Mouse (Mus musculus) cerebellum, postnatal 25 days (tissue): ENCODE measurements around the gene Gatad1.
"Not testable (repeated sequence)": the region's sequence is repeated elsewhere in the genome, so short reads cannot be mapped to it uniquely, and the experiment has no call there.

ENCODE experiments used
- DNase-seq, 2 experiments: peaks; one replicate each; pipeline ENCODE4 v3.0.0; 2021; ENCODE audit warnings: mixed read lengths in 2 of 2

Gene Gatad1

DNA sequence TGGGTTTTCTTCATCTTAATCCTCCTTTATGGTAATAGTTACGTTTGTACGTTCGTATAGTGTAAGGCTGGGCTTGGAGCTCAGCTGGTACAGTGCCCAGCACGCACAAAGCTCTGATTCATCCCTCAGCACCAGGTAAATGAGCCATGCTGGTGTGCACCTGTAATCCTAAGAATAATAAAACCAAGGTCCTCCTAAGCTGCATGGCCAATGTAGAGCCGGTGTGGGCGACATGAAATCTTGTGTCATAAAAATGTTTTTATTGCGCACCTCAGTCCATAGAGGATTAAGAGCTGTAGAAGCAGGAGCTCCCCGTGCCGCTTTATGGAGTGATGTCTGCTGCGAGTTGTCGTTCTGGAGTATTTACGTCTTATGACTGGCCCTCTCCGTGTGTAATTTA lies 23.7 kb downstream of the Gatad1 start:
- no peak for DNase-seq

GRCm38 (mm10) chr5:3632285-3632684 lies 24.7 kb downstream of the Gatad1 start:
- DNase-seq: no peak

GRCm38 (mm10) chr5:3631512-3632271 lies 25.3 kb downstream of the Gatad1 start:
- DNase-seq: no peak

GRCm38 (mm10) chr5:3630055-3630454 lies 26.9 kb downstream of the Gatad1 start:
- no peak for DNase-seq

DNA sequence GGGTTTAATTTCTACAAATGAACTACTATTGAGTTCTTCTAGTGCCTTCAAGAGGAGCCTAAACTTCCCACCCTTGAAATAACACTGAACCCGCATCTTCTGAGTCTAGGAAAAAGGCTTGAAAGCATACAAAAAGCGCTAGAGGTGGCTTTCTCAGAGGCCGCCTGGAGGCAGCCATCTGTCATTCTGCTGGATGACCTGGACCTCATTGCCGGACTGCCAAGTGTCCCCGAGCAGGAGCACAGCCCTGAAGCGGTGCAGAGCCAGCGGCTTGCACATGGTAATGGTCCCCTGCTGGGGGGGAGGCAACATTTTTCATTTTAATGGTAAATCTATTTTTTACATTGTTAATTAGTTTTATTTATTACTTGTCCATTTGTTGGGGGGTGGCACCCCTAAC lies 36.5 kb downstream of the Gatad1 start:
- DNase-seq: peak; percentile 79 to 83

- not testable (repeated sequence) for DNase-seq
These were observed 45.1 kb downstream of the Gatad1 start for GRCm38 (mm10) chr5:3611835-3612234.

DNA sequence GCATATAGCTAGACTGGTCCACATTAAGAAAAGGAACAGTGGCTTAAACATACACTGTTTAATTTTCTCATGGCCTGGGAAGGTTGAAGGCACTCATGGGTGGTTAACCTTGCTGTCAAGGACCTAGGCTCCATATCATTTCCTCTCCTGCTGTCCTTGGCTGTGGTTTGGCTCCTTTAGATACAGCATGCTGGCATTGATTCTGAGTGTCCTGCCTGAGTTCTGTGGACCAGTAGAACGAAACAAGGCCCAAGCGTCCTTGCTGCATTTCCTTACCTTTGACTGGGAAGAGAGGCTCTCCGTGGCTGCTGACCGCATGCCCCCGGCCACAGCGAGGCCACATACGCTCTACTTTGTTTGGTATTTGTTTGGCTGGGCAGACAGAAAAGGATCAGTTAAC lies 47.7 kb downstream of the Gatad1 start:
- no peak for DNase-seq

- DNase-seq: no peak
These were observed 49.9 kb downstream of the Gatad1 start for GRCm38 (mm10) chr5:3607114-3607513.

GRCm38 (mm10) chr5:3600790-3601189 lies 56.2 kb downstream of the Gatad1 start:
- no peak for DNase-seq

DNA sequence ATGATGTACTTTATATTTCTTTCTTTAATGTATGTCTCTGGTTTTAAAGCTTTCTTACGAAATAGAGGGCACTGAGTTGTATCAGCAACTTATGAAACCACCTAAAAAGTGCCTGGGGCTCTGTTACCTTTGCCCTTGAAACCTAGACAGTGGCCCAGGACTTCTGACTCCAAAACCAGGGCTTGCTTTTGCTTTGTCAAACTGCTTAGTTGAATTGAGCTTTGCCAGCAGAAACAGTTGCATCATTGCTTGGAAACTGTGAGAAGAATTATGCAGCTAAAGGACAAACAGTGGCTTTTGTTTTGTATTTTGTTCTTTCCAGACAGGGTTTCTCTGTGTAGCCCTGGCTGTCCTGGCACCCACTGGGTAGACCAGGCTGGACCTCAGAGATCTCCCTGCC lies 56.7 kb downstream of the Gatad1 start:
- no peak for DNase-seq

DNA sequence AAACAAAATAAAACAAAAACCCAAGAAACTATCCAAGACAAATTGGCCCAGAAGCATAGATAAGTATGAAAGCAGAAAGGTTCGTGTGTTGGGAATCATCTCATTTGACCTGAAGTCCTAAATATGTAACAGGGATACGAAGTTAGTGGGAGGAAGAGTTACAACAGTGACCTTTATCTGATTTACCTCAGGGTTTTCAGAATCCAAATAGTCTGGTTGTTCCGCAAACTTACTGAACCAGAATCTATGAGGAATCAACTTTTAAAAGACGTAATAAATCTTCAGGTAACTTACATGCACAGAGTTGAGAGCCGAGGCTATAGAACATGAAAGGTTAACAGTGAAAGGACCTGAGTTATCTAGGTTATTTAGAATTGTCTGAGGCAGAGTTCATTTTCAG lies 58.2 kb downstream of the Gatad1 start:
- no peak for DNase-seq

- no peak for DNase-seq
These were observed 59.8 kb downstream of the Gatad1 start for GRCm38 (mm10) chr5:3597171-3597570.

DNA sequence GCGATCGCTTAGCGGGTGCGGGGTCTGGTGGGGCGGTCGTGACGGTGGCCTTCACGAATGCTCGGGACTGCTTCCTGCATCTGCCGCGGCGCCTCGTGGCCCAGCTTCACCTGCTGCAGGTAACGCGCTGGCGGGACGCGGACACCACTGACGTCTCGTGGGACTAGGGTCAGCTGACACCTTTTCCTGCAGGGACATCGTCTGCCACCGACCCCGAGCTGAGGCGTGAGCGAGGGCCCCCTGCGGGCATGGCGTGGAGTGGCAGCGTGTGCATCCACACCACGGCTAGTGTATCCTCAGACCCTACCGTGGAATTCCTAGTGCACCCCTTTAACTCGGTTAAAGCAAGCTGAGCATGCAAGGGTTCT lies 60.6 kb downstream of the Gatad1 start, which contains the start of gene Rbm48:
Gene Rbm48 (minus strand): TSS at position 187 of the 368 bp plus-strand sequence.
- DNase-seq: peak; percentile 85 to 90

DNA sequence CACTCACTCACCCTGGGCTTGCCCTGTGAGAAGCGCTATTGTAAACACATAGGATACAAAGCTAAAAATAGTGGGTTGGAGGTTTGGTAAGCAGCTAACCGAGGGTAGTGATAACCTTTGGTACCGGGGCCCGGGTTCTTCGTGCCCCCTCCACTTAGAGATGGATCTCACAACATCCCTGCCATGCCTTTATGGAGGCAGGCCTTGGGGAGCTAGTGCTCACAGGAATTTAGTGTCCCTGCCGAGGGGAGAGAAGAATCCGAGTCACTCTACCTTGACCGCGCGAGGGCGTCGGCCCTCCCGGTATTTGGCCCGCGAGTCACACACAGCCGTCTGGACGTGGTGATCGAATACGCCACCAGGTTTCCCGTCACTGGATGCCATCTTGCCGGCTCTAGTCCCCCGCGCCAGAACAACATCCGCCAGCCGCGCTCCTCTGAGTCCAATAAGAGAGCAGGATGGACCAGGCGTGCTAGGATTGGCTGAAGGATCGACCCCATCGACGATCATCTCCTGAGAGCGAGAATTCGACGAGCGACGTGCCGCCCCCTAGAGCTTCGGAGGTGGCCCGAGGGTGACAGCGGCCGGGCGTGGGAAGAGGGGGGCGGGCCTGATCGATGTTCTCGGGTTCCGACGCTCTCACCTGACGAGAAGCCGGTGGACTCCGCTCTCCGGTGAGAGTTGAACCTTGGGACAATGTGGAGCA lies 61.1 kb downstream of the Gatad1 start, which contains the start of gene Pex1:
Gene Pex1 (plus strand): TSS at position 374 of the 706 bp plus-strand sequence.
- DNase-seq: peak; percentile 92 to 95
